Mouse (Mus musculus): Measurements from ENCODE around the gene Ptprd. TPM values are rescaled to one million over a fixed set of nuclear protein-coding genes. Genes with fewer than 3 reads are reported as not detected.

Ptprd gene
- 100 TPM for polyA plus RNA-seq (2015; fragmentation: Illumina TruSeq; extraction: RNeasy Lipid Tissue Mini Kit (QIAGEN cat#74804); ENCODE audit: low read depth, low replicate concordance)

DNA sequence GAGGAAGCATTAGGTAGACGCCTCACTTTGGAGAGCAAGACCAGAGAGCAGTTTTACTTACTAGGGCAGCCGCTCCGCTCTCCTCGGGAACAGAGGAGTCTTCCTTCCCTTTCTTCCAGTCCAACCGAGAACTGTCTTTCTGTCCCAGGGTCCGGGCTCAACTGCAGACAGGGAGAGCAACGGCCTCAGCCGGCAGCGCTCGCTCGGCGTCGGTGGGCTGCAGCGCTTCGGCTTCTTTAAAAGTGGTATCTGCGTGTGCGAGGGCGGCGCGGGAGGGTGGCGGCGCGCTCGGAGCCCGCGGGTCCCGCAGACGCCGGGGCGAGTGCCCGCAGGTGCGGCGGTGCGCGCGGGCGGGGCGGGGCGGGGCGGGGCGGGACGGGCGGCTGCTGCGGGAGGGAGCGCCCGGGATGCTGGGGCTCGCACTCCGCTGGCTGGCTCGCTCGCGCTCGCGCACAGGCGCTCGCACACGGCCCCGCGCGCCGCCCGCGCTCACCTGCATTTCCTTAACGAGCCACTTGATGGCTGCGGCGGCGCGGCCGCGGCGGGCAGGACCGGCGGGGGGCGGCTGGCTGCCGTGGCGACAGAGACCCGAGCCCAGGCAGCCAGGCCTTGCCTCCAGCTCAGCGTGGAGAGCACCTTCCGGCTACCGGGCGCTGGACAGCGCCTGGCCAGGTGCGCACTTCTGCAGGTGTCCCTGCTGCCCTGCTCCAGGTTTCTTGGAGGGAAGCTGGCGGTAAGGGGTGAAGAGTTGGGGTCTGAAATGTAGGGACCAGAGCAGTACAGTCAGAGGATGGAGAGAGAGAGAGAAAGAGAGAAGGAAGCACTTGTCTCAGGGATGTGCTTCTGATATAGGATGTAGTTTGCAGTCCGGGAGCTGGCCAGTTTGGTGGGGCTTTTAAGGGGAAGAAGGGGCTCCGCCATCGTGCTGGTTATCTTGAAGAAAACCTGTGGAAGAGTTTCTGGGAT, at the start of gene Ptprd:
Ptprd (minus strand) TSS at position 433 of the 966 bp plus-strand sequence.

Measured in brain, adult 10 weeks (tissue).